Mouse (Mus musculus): ENCODE measurements around the gene Slc5a4a. TPM values are rescaled to one million over a fixed set of nuclear protein-coding genes. Genes with fewer than 3 reads are reported as not detected.
A peak's percentile ranks its signal among the peaks of the same experiment; 100 is the strongest.

The Slc5a4a gene
- total RNA-seq, 2 experiments from 2014 or later: not detected

GRCm38 (mm10) chr10:76218240-76218639, 71.0 kb downstream of the Slc5a4a start:
- DNase-seq: no peak

GRCm38 (mm10) chr10:76225944-76226343, 78.7 kb downstream of the Slc5a4a start:
- DNase-seq: no peak

- DNase-seq: no peak
These were observed 82.4 kb downstream of the Slc5a4a start for GRCm38 (mm10) chr10:76229627-76230026.

- DNase-seq: peak; percentile 94 to 95
These were observed 90.3 kb downstream of the Slc5a4a start, which contains the start of gene Prmt2 for GRCm38 (mm10) chr10:76237341-76238225. Gene Prmt2, minus strand, starts transcription at chr10:76237865.

Small RNA genes within 50 kb of the gene (microRNA-seq; reads per million reads assigned to microRNA genes)
- gene Mir678: not detected

Other genes starting within 250 kb of the Slc5a4a start
- gene Smarcb1, start 225.8 kb upstream of the Slc5a4a start, total RNA-seq (2021): 10 to 100 TPM; 77.5 to 89.1 TPM
- 1,000 to 10,000 TPM; 1,047 to 1,196 TPM for gene Chchd10, start 214.3 kb upstream of the Slc5a4a start, total RNA-seq (2021)
- gene Mmp11, start 211.0 kb upstream of the Slc5a4a start, total RNA-seq (2021): 10 to 100 TPM in 1 of 2 experiments, 1 to 10 TPM in 1; 8.6 to 10.1 TPM
- gene Gm867, start 206.8 kb upstream of the Slc5a4a start, total RNA-seq (2021): 1 to 10 TPM in 1 of 2 experiments, under 1 TPM in 1; 0.83 to 2.3 TPM
- not detected for gene Vpreb3, start 204.4 kb upstream of the Slc5a4a start, total RNA-seq (2021)
- gene Gm5134, start 192.9 kb upstream of the Slc5a4a start, total RNA-seq (2021): not detected
- 1 to 10 TPM; 8.5 to 8.8 TPM for gene Zfp280b, start 114.8 kb upstream of the Slc5a4a start, total RNA-seq (2021)
- not detected for gene Slc5a4b, start 36.5 kb upstream of the Slc5a4a start, total RNA-seq (2021)
- 10 to 100 TPM; 21.3 to 25.5 TPM for gene Prmt2, start 90.4 kb downstream of the Slc5a4a start, total RNA-seq (2021)
- 10 to 100 TPM; 12.1 to 17.8 TPM for gene S100b, start 106.4 kb downstream of the Slc5a4a start, total RNA-seq (2021)
- gene Dip2a, start 197.8 kb downstream of the Slc5a4a start, total RNA-seq (2021): 10 to 100 TPM; 21.5 to 26.9 TPM